Mouse (Mus musculus) spleen, adult 2 months (tissue): ENCODE results near the gene Btg2. TPM values are rescaled to one million over a fixed set of nuclear protein-coding genes. Genes with fewer than 3 reads are reported as not detected.

ENCODE experiments used
- DNase-seq, 2 experiments: peaks; one replicate each; pipeline versions ENCODE4 v3.0.0 to v3.0.0-alpha.2; 2012 to 2021; ENCODE audit warnings: low spot score in 2 of 2, low read depth in 1 of 2
- H3K27ac ChIP-seq: fragments of 200-500 bp; 2 replicates; pipeline ENCODE4 v1.5.1; 2012; ENCODE audit warnings: low read length, inconsistent platforms; ENCODE audit not compliant: insufficient read depth
- H3K27me3 ChIP-seq: fragments of 200-500 bp; 2 replicates; pipeline ENCODE4 v1.6.1; 2012; ENCODE audit warnings: mild to moderate bottlenecking, moderate library complexity, low read length, inconsistent platforms; ENCODE audit not compliant: control insufficient read depth, insufficient read depth
- H3K36me3 ChIP-seq: fragments of 200-500 bp; 2 replicates; pipeline ENCODE4 v1.6.1; 2012; ENCODE audit warnings: mild to moderate bottlenecking, low read length, inconsistent platforms; ENCODE audit not compliant: control insufficient read depth, insufficient read depth
- H3K4me1 ChIP-seq: fragments of 200-500 bp; 2 replicates; pipeline ENCODE4 v1.6.1; 2011; ENCODE audit warnings: inconsistent platforms; ENCODE audit not compliant: control insufficient read depth, insufficient read depth, insufficient read length
- H3K4me3 ChIP-seq: fragments of 200-500 bp; 2 replicates; pipeline ENCODE4 v1.5.1; 2011; ENCODE audit warnings: mild to moderate bottlenecking, inconsistent platforms; ENCODE audit not compliant: insufficient read depth, insufficient read length; ENCODE audit errors: extremely low read depth
- CTCF ChIP-seq: fragments of 200-500 bp; IDR thresholded peaks from 2 replicates; pipeline ENCODE4 v1.5.1; 2011; ENCODE audit warnings: mild to moderate bottlenecking, inconsistent platforms; ENCODE audit not compliant: insufficient read depth, insufficient read length, insufficient replicate concordance; ENCODE audit errors: extremely low read depth
- POLR2A ChIP-seq: fragments of 200-500 bp; IDR thresholded peaks from 2 replicates; pipeline ENCODE4 v1.6.1; 2011; ENCODE audit warnings: low read depth, low read length, inconsistent platforms
- WGBS: fragments of 180-500 bp; shearing (Covaris S2); methylation state at CpG from one replicate; pipeline ENCODE4 v1.1.7; 2018; 5-methylcytosine and 5-hydroxymethylcytosine counted together
- polyA plus RNA-seq: library from polyadenylated mRNA; depleted of rRNA; stranded (reverse); fragments of >200 nt; gene quantifications from 2 replicates; pipeline ENCODE4 v1.2.3, GENCODE M21; 2012

Gene Btg2
- polyA plus RNA-seq, 1 experiment = 115 TPM

DNA sequence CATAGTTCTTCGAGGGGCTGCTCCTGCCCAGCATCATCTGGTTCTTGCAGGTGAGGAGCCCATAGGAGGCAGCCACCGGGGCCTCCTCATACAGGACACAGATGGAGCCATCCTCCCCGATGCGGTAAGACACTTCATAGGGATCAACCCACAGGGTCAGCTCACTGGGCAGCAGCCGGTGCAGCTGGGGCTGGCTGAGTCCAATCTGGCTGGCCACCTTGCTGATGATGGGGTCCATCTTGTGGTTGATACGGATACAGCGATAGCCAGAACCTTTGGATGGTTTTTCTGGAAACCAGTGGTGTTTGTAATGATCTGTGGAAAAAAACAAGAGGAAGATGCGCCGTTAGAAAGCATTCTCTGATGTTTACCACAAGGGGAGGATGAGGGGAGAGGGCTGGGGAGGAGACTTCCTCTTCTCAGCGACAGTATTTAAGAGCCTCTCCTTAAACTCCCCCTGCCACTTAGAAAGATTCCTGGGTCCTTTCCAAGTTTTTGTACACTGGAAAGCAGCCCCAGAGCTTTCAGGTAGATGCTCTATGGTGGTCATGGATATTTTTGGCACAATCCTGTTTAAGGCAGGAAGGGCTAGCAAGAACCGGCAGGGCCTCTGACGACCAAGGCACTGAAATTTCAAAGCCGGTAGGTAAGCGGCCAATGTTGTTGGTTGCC, 1.4 kb downstream of the Btg2 start:
- TF ChIP-seq POLR2A = no peak
- TF ChIP-seq CTCF = no peak
- WGBS = 1% methylated on average over 14 of the region's 14 CpGs

DNA sequence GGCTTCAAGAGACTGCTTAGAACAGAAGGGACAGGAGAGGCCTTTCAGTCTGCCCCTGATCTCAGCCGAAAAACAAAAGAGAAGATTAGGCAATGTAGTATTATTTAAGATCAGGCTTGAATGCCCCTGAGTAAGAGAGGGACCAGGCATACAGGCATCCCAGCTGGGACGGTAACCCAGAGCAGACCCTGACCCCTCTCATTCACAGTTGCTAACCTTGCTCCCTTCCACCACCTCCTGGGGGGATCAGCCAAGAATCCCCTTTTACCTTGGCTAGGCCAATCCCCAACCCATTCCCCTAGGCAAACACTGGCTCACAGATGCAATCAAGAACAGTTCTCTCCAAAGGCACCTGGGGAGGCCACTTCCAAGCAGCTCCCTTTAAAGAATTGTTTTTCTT, 2.1 kb downstream of the Btg2 start:
- WGBS = 60% methylated on average over 2 of the region's 2 CpGs
- Histone ChIP-seq H3K27ac (peak overlapping the region; percentile 43), H3K36me3 (peaks cover 26% of the 10 kb centered on the region), H3K27me3 (no peaks in the 10 kb centered on the region), H3K4me1 (peaks cover 30% of the 10 kb centered on the region), H3K4me3 (peak overlapping the region; percentile 55)
- no peak for TF ChIP-seq CTCF
- TF ChIP-seq POLR2A = no peak
- DNase-seq = no peak

More for the DNA sequence above, 1.4 kb downstream of the Btg2 start:
- Histone ChIP-seq H3K4me3 (peak overlapping the region; percentile 95), H3K27ac (peak overlapping the region; percentile 88), H3K27me3 (no peaks in the 10 kb centered on the region), H3K4me1 (peaks cover 30% of the 10 kb centered on the region), H3K36me3 (peaks cover 26% of the 10 kb centered on the region)
- no peak for DNase-seq

DNA sequence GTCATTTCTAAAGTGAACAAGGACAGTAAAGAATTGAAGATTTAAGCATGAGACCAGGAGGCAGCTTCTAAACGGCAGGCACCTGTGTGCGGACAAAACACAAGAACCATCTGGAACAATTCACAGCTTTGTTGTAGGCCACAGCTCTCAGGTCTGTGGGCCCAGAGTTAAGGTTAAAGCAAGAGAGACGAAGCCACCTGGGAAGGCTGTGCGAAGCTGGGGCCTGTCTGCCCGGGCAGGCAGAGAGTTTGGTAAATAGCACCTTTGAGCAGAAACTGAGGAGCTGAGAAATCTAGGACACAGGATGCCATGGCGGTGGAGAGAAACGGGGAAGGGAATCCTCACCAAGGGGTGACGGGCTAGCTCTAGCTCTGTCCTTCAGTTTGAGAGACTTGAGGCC, 3.4 kb downstream of the Btg2 start:
- H3K27ac ChIP-seq = peak overlapping the region; percentile 18; the same call in 1 of the 2 replicates
- H3K4me3 ChIP-seq = peak overlapping the region; percentile 24
- TF ChIP-seq POLR2A (no peak), CTCF (no peak)

DNA sequence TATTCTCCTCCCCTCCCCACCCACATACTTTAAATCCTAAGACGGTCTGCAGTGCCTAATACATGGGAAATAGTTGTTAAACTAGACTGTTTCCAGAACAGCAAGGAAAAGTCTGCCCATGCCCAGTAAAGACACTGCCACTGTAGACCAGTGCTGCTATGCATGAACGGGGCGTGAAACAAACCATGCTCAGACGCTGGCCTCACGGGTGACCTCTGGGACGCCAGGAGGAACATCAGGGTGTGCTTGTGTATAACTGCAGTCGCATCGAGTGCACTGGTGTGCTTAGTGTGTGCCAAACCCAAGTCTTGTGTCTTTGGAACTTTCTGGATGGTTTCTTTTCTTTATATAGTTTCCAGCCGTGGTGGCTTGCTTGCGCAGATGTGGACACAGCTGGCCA, 4.3 kb downstream of the Btg2 start:
- no peak for TF ChIP-seq POLR2A
- no peak for TF ChIP-seq CTCF
- Histone ChIP-seq H3K27me3 (no peaks in the 10 kb centered on the region), H3K4me3 (no peak overlapping the region), H3K36me3 (peaks cover 26% of the 10 kb centered on the region), H3K4me1 (peaks cover 35% of the 10 kb centered on the region), H3K27ac (no peak overlapping the region)
- no peak for DNase-seq
- WGBS = 76% methylated on average over 10 of the region's 10 CpGs

More for the DNA sequence above, 3.4 kb downstream of the Btg2 start:
- Histone ChIP-seq H3K36me3 (peaks cover 26% of the 10 kb centered on the region), H3K27me3 (no peaks in the 10 kb centered on the region), H3K4me1 (peaks cover 39% of the 10 kb centered on the region)
- DNase-seq = no peak
- 81% methylated on average over 8 of the region's 8 CpGs for WGBS

DNA sequence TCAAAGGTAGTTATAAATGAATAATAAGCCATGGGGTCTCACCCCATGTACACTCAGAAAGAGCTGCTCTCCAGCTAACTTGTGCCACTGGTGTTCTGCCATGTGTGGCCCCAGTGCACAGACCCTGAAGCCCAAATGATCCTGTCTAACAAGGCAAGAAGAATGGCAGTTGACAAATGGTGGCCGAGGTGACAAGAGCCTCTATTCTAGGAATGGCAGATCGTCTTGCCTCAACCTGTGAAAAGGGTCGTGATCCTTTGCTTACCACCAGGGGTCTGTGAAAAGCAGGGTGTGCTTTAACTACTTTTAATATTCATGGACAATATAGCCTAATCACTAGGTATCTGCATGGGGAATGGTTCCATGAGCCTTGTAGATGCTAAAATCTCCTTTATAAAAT, 4.7 kb downstream of the Btg2 start:
- DNase-seq = no peak
- Histone ChIP-seq H3K27me3 (no peaks in the 10 kb centered on the region), H3K36me3 (peaks cover 26% of the 10 kb centered on the region), H3K27ac (no peak overlapping the region), H3K4me3 (no peak overlapping the region), H3K4me1 (peaks cover 35% of the 10 kb centered on the region)
- TF ChIP-seq POLR2A = no peak
- no peak for TF ChIP-seq CTCF
- 84% methylated on average over 3 of the region's 3 CpGs for WGBS

DNA sequence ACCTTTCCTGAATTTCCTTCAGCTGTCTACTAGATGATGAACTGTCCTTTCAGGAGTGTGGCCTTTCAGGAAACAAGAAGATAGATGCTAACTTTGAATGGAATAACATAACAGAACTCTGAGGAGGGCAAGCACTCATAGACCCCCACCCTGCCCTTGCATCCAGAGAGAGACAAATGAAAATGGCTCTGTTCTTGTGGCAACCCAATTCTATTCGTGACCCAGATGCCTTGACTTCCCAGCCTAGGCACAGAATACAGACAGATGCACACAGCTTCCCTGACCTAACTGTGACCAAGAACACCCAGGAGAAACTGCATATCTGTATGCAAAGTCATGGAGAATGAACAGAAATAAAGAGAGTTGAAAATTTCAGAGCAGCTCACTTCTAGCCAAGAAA, 5.3 kb downstream of the Btg2 start:
- H3K27me3 ChIP-seq = no peaks in the 10 kb centered on the region
- peaks cover 38% of the 10 kb centered on the region for H3K4me1 ChIP-seq
- TF ChIP-seq CTCF (no peak), POLR2A (no peak)
- 74% methylated on average over 1 of the region's 1 CpGs for WGBS
- DNase-seq = no peak
- no peak overlapping the region for H3K4me3 ChIP-seq
- peaks cover 26% of the 10 kb centered on the region for H3K36me3 ChIP-seq
- H3K27ac ChIP-seq = peak overlapping the region; percentile 67

DNA sequence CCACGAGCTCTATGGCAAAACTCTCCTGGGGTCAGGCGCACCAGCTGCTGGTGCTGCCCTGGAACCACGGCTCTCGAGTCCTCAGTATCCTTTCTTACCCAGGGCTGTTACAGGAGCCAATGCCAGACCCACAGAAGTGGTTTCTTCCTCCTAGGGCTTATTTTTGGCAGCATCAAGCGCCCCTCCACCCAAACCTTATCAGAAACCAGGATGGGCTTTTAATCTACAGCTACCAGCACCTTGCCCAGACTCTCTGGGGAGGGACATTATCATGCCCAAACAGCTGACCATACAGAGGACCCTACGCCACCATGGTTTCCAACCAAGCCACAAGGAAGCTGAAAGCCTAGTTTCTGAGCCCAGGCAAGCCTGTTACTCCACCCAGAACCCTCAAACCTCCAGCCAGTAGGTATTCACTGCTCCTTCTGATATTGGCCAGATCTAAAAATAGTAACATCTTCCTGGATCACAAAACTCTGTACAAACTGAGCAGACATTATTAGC, 5.8 kb downstream of the Btg2 start:
- Histone ChIP-seq H3K27me3 (no peaks in the 10 kb centered on the region), H3K4me1 (peaks cover 40% of the 10 kb centered on the region), H3K36me3 (peaks cover 26% of the 10 kb centered on the region), H3K4me3 (no peak overlapping the region), H3K27ac (no peak overlapping the region; the same call in 1 of the 2 replicates)
- 41% methylated on average over 6 of the region's 6 CpGs for whole genome bisulfite sequencing
- no peak for DNase-seq
- TF ChIP-seq POLR2A = no peak
- TF ChIP-seq CTCF = no peak
